Mouse (Mus musculus) bone marrow macrophage, adult 2 months (primary cell): ENCODE measurements at regions not wholly inside any gene's neighbourhood (a gene's known extent, or its start where the extent isn't known, plus 50 kb on each side); places are given as distances from the start of the nearest gene placed in this dataset.

ENCODE experiments used
- H3K27ac ChIP-seq: 2 replicates; pipeline ENCODE4 v1.5.1; 2012; ENCODE audit warnings: low read depth, low read length; ENCODE audit not compliant: insufficient read depth
- H3K4me1 ChIP-seq: 2 replicates; pipeline ENCODE4 v1.6.1; 2012; ENCODE audit warnings: low read length; ENCODE audit not compliant: control insufficient read depth, insufficient read depth
- H3K4me3 ChIP-seq: 2 replicates; pipeline ENCODE4 v1.5.1; 2012; ENCODE audit warnings: mild to moderate bottlenecking, low read length, moderate library complexity; ENCODE audit not compliant: insufficient read depth
- CTCF ChIP-seq: IDR thresholded peaks from 2 replicates; pipeline ENCODE4 v1.5.1; 2012; ENCODE audit warnings: low read depth, mild to moderate bottlenecking, low read length, moderate library complexity
- POLR2A ChIP-seq: IDR thresholded peaks from 2 replicates; pipeline ENCODE4 v1.6.1; 2012; ENCODE audit warnings: mild to moderate bottlenecking, low read depth, low read length, borderline replicate concordance

GRCm38 (mm10) chr12:71446177-71446891 is 136.7 kb downstream of the Dact1 start:
- TF ChIP-seq POLR2A = no peak
- TF ChIP-seq CTCF = no peak
- H3K4me3 ChIP-seq = no peak overlapping the region
- no peak overlapping the region for H3K27ac ChIP-seq
- H3K4me1 ChIP-seq = no peaks in the 10 kb centered on the region

- TF ChIP-seq POLR2A (no peak), CTCF (no peak)
- Histone ChIP-seq H3K4me1 (no peaks in the 10 kb centered on the region), H3K27ac (no peak overlapping the region)
Measured at GRCm38 (mm10) chr12:71446892-71447268, 137.2 kb downstream of the Dact1 start.

GRCm38 (mm10) chr12:71449032-71449431 is 139.3 kb downstream of the Dact1 start:
- Histone ChIP-seq H3K4me3 (no peak overlapping the region), H3K4me1 (no peaks in the 10 kb centered on the region), H3K27ac (no peak overlapping the region)
- no peak for TF ChIP-seq CTCF
- no peak for TF ChIP-seq POLR2A

More at GRCm38 (mm10) chr12:71446892-71447268, 137.2 kb downstream of the Dact1 start:
- H3K4me3 ChIP-seq = no peak overlapping the region

- TF ChIP-seq POLR2A = no peak
- TF ChIP-seq CTCF = no peak
- H3K27ac ChIP-seq = no peak overlapping the region
- H3K4me1 ChIP-seq = no peaks in the 10 kb centered on the region
- no peak overlapping the region for H3K4me3 ChIP-seq
Measured at GRCm38 (mm10) chr12:71450128-71450527, 140.4 kb downstream of the Dact1 start.

GRCm38 (mm10) chr12:71450680-71451463 is 141.2 kb downstream of the Dact1 start:
- Histone ChIP-seq H3K4me3 (no peak overlapping the region), H3K4me1 (no peaks in the 10 kb centered on the region), H3K27ac (no peak overlapping the region)
- TF ChIP-seq CTCF (no peak), POLR2A (no peak)

GRCm38 (mm10) chr12:71456900-71457299 is 147.2 kb downstream of the Dact1 start:
- Histone ChIP-seq H3K27ac (no peak overlapping the region), H3K4me1 (no peaks in the 10 kb centered on the region), H3K4me3 (no peak overlapping the region)
- TF ChIP-seq POLR2A (no peak), CTCF (no peak)

- no peak overlapping the region for H3K27ac ChIP-seq
- H3K4me3 ChIP-seq = no peak overlapping the region
- no peaks in the 10 kb centered on the region for H3K4me1 ChIP-seq
- TF ChIP-seq CTCF (no peak), POLR2A (no peak)
Measured at GRCm38 (mm10) chr12:71458559-71459176, 149.0 kb downstream of the Dact1 start.

- TF ChIP-seq POLR2A (no peak), CTCF (no peak)
- Histone ChIP-seq H3K4me3 (no peak overlapping the region), H3K27ac (no peak overlapping the region), H3K4me1 (no peaks in the 10 kb centered on the region)
Measured at GRCm38 (mm10) chr12:71460643-71461042, 151.0 kb downstream of the Dact1 start.

- H3K4me1 ChIP-seq = no peaks in the 10 kb centered on the region
- no peak for TF ChIP-seq POLR2A
- TF ChIP-seq CTCF = no peak
- H3K4me3 ChIP-seq = no peak overlapping the region
- no peak overlapping the region for H3K27ac ChIP-seq
Measured at GRCm38 (mm10) chr12:71467820-71468219, 158.1 kb downstream of the Dact1 start.

GRCm38 (mm10) chr12:71468324-71468723 is 158.6 kb downstream of the Dact1 start:
- H3K27ac ChIP-seq = no peak overlapping the region
- H3K4me1 ChIP-seq = no peaks in the 10 kb centered on the region
- no peak for TF ChIP-seq CTCF
- TF ChIP-seq POLR2A = no peak
- H3K4me3 ChIP-seq = no peak overlapping the region
